Mouse (Mus musculus) brain, adult 2 months (tissue): ENCODE results near the gene Mxi1.

Source experiments
- DNase-seq: peaks from one replicate; pipeline ENCODE4 v3.0.0; 2011; ENCODE audit warnings: low read depth, low spot score

The Mxi1 gene

DNA sequence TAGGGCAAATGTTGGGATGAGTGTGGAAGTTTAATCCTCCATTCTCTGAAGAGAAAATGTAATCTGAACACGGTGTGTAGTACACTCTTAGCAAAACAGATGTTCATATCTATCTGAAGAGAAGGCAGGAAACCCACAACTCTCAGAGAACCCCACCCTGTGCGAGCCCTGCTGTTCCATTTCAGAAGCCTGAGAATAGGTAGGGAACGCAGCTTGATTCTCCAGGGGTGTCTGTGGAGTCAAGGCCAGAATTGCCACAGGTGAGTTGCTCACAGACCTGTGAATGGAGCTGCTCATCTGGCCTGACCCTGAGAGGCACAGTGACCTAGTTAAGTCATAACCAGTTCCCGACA, 10.5 kb upstream of the Mxi1 start:
- DNase-seq = no peak

DNA sequence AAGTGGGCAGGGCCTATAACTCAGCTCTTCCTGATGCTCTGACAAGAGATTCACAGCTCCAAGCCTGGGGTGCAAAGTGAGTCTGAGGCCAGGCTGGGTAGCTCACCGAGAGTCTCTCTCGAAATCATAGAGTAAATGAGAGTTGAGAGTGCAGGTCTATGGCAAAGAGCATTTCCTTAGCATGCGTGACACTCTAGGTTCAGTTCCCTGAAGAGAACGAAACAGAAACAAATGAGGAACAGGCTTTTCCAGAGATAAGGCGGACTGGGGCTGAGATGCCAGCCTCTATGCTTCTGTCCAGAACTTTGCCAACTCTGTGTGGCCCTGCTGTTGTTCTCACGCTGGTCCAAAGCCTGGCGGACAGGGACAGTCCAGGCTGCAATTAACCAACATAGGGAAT, 6.9 kb upstream of the Mxi1 start:
- DNase-seq = no peak

DNA sequence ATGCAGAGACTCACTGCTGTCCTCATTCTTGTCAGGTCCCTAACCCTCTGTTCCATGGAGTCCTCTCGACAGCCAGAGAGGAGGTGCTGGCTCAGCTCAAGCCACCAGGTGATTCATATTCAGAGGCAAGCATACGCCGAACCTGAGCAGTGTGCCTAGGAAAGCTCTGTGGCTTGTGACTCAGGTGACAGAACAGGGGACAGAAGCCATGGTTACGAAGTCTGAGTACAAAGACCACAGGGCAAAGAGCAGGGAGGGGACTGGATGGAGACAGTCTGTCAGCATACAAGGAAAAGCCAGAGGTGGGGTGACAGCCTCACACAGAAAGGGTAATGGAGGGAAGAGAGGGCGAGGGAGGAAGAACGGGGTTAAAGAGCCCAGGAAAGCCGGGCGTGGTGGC, 4.7 kb upstream of the Mxi1 start:
- no peak for DNase-seq

GRCm38 (mm10) chr19:53306706-53307105, 3.6 kb upstream of the Mxi1 start:
- no peak for DNase-seq

GRCm38 (mm10) chr19:53307219-53307618, 3.1 kb upstream of the Mxi1 start:
- no peak for DNase-seq

DNA sequence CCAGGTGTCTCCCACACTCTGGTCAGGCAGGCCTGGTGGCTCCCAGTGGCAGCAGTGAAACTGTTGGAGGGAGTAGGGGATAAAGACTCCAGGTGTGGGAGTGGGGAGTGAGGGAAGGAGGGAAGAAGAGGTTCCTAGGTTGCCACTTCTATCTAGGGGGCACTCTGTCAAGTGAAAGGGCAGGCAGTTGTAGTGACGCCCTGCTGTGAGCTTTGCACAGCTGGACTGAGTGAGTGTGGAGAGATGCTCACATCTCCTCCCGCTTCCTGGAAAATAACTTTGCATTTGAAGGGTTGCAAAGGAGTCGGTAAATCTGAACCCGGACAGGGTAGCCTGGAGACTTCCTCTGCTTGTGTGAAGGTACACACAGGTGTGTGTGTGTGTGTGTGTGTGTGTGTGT, 687 bp upstream of the Mxi1 start:
- DNase-seq = no peak

DNA sequence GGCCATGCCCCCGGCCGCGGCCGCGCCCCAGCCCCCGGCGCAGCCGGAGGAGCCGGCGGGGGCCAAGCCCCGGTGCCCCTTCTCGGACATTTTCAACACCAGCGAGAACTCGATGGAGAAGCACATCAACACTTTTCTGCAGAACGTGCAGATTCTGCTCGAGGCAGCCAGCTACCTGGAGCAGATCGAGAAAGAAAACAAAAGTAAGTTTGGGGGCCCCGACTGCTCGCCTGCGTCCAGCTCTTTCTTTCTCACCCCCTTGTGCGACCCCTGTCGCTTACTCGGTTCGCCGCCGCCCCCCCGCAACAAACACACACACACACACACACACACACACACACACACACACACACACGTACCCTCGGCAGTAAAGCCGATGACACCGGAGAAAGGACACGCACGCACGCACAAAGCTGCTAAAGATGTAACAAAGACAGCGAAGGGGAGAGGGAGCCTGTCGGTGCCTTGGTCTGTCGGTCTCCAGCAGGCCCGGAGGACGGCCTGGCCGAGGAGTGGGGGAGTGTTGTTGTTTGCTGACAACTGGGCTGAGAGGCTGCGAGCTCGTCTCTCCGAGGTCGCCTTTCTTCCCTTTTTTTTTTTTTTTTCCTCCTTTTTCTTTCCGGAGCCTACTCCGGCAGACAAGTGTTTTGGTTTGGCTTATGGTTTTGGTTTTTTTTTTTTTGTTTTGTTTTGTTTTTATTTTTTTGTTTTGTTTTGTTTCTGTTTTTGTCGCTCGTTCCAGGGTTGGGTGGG, 629 bp downstream of the Mxi1 start:
- peak; percentile 69 for DNase-seq

- DNase-seq = peak; percentile 68
Observed at GRCm38 (mm10) chr19:53311524-53312335, 1.4 kb downstream of the Mxi1 start.

DNA sequence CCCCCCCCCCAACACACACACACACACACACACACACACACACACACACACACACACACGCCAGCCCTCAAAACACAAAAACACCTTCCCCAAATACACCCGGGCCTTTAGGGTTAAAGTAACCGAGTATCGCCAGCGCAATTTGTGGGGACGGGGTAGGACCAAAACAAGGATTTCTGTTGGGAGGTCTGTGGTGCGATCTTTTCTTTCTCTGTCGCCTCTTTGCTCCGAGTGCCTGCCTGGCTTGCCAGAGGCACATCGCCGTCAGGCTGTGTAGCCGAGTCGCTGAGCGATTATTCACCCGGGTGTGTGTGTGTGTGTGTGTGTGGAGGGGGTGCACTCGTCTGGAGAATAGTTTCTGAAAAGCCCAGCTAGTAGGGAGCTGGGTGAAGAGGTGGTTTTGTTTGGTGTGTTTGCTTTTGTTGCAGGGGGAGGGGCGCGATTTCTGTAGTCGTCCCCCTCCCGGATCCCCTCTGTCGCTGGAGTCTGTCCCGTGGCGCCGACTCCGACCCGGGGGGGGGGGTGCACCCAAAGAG, 2.1 kb downstream of the Mxi1 start:
- peak; percentile 88 for DNase-seq

- DNase-seq = peak; percentile 94
Observed at GRCm38 (mm10) chr19:53312951-53313683, 2.8 kb downstream of the Mxi1 start.

DNA sequence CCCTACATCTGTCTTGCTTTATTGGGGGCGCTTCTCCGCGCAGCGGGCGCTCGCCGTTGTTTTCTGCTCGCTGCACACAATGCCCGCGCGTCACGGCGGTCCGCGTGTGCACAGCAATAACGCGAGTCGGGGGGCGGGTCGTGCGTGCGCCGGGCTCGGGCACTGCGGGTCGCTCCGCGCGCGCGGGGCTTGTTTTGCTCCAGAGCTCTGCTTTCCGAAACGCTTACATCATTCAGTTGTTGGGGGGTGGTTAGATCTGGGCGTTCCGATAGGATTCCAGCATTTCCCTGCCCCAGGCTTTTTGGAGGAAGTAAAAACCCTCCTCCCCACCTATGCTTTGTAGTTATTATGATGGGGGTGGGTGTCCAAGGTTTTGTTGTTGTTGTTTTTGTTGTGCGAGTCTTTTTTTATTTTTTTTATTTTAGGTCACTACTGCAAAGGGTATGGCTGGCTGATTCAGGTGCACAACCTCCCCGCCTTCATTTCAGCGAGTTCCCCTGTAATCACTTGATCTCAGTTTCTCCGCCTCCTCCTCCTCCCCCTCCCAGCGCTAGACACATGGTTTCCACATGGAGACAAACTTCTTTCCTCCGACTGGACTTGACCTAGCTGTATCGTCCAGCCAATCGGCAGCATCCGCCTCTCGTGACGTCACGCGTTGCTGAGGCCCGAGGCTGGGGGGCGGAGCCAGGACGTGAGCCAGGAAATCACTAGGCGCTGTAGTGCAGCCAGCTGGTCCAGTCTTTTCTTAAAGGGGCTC, 3.5 kb downstream of the Mxi1 start:
- DNase-seq = peak; percentile 99

DNA sequence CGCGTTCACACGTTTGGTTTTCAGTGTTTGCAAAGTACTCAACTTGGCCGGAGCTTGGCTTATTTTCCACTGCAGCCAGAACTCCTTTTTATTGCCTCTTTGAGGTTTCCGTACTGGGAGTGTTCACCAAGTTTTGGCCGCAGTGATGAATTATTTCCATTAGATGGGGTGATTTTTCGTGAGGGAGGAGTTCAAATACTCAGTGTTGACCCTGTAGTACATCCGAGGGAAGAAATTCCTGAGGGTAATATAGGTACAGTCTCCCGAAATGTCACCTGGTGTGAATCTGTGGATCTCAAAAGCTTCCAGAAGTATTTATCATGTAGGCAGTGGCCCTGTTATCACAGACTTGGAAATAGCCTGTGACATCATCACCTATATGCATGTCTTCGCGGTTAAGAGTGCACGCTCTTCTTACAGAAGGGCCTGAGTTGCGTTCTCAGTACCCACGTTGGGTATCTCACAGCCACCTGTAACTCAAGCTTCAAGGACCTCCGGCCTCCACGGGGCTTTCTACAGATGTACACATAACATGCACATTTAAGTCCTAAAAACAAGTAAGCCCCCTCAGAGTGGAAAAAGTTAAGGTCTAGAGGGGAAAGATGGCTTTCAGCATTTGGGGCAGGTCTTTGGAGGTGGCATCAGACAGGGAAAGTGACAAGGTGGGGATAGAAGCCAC, 4.4 kb downstream of the Mxi1 start:
- DNase-seq = no peak

- DNase-seq = no peak
Observed at GRCm38 (mm10) chr19:53315209-53315654, 4.9 kb downstream of the Mxi1 start.

GRCm38 (mm10) chr19:53316105-53316504, 5.8 kb downstream of the Mxi1 start:
- DNase-seq = no peak

DNA sequence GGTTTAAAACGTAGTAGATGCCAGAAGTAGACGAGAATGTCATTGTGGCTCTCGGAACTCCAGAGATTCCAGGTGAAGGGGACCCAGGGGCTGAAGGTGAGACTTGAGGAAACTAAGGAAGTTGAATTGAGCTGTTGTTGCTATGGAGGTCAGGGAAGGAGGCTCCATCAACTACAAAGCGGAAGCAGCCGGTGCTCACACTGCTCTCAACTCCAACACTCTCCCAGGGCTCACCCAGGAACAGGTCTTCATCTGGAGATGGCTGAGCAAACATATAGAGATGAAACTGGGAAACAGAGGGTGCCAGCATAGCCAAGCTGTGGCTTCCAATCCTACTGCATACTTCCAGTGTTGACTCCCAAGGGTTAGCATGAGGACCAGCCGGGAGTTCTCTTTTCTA, 6.6 kb downstream of the Mxi1 start:
- no peak for DNase-seq

DNA sequence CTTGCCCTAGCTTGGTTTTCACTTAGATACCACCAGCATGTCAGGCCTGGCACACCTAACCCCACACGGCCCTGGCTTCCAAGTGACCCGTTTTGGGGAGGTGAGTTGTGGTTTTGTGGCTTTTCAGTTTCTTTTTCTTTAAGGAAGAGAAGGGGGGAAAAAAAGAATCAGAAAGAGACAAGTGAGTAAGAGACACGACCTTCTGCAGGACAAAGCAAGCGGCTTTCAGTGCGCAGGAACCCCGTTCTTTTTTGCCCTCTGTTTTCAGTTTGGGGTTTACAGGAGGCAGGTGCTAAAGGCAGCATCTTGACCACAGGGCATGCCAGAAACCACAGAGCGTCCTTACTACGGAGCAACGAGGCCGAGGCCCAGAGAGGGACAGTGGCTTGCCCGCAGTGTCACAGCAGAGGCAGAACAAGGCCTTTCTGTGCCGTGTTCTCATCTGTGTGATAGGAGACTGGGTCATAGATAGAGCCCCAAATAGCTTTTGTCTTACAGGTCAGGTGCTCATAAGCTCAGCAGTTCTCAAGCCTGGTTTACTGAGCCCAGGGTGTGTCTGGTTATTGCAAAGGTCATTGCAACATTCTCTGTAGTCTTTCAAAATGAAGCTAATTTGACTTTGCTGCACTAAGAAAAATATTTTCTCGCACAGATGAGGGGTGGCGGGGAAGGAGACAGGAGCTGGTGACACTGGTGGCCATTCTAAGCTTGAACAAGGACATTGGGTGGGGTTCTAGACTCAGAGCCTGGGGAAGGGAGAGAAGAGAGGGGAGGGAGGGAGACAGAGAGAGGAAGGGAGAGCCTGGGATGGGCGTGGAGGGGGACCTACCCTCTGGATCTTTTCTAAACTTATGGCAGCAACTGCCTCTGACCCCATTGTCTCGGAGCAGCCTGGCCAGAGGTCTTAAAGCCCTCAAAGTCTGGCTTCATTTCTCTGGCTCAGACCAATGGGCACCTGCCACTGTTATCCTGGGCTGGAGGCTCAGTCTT, 8.1 kb downstream of the Mxi1 start:
- no peak for DNase-seq

- DNase-seq = no peak
Observed at GRCm38 (mm10) chr19:53320264-53321110, 10.2 kb downstream of the Mxi1 start.

GRCm38 (mm10) chr19:53321273-53321672, 11.0 kb downstream of the Mxi1 start:
- DNase-seq = no peak
